Mouse (Mus musculus): ENCODE results near the gene Lrrtm3.

The Lrrtm3 gene

GRCm38 (mm10) chr10:63894612-63895011 lies 195.5 kb downstream of the Lrrtm3 start:
- DNase-seq (ENCODE audit: low spot score in 2 of 2): no peak

GRCm38 (mm10) chr10:63886449-63887088 lies 203.5 kb downstream of the Lrrtm3 start:
- DNase-seq (ENCODE audit: low spot score in 2 of 2): no peak

- peak; percentile 42 to 43 for DNase-seq (ENCODE audit: low spot score in 2 of 2)
Measured at GRCm38 (mm10) chr10:63880462-63880903, 209.6 kb downstream of the Lrrtm3 start.
